Mouse (Mus musculus): ENCODE data around the gene 9130008F23Rik.

9130008F23Rik gene

DNA sequence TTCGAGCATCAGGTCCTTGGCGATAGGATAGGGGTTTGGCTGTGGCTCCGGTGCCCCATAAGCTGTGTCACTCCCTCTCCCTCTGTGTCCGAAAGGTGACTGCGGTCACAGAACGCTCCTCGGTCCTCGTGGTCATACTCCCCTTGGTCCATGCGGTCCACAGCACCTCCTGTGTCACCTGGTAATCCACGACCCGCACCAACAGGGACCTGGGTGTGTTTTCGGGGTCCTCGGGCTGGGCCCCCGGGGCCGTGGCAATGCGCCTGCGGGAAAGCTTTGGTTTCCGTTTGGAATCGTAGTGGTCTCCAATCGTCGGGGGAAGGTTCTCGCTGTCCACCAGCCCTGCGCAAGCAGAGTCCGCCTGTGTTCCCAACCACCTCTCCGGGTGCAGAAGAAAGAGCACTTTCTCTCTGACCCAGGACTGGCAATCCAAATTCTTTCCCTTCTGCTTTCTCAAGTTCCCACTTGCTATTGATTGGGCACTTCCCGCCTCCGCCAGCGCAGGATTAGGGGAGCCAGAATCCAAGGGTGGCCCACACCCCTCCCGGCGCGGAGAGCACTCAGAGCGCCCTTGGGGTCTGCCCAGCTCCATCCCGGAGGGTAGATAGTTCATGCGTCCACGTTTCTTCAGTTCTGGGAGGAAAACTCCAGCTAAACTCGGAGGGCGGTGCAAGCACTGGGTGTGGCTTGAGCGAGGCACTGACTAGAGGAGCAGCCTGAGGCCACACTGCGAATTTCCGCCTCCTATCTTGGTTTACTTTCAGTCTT is at the start of gene 9130008F23Rik:
TSS of gene 9130008F23Rik (minus strand) at position 636 of the 768 bp plus-strand sequence.
- in situ Hi-C loops (cut with MboI; ENCODE audit: low sequenced_read_pairs), result no loop called here

- in situ Hi-C loops (cut with MboI; ENCODE audit: low sequenced_read_pairs), result no loop called here
Observed at GRCm38 (mm10) chr17:40915499-40915898, 35.1 kb upstream of the 9130008F23Rik start.

DNA sequence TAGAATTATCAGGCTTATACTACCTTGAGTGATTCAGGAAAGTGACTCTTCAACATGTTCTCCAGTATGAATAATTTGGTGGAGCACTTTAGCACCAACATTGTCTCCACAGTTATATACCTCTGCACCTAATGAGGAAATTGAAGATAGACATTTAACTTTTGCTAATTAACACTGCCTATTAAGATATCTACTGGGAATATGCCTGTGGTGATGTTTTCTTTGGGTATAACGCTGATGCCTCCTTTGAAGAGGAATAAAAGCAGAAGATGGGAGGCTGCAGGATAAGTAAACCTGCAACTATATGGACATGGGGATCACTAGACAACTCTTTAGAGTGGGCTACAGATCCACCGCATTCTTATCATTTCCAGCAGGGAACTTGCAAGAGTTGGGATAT is 33.9 kb upstream of the 9130008F23Rik start, which contains the start of gene Glyatl3:
TSS of gene Glyatl3 (minus strand) at position 101 of the 400 bp plus-strand sequence.
- in situ Hi-C loops (cut with MboI; ENCODE audit: low sequenced_read_pairs), result no loop called here

DNA sequence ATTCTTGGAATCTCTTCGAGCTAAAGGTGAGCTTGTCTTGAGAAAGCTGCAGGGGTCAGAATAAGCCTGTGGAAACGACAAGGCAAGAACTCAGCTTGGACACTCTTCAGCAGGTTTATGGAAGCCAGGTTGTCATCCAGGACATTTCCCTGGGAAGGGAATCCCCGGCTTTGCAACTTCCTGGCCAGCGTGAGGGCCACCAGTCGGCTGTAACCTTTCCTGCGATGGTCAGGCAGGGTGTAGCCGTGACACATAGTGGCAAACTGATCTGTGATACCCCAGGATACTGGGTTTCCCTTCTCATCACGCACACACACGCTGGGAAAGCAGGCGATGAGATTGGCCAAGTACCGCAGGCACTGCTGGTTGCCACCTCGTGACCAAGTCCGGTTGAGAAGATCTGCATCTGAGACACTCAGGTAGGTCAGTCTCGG is 24.4 kb upstream of the 9130008F23Rik start:
- in situ Hi-C loops (cut with MboI; ENCODE audit: low sequenced_read_pairs), result no loop called here

GRCm38 (mm10) chr17:40904056-40904597 is 23.8 kb upstream of the 9130008F23Rik start:
- in situ Hi-C loops (cut with MboI; ENCODE audit: low sequenced_read_pairs), result no loop called here

- in situ Hi-C loops (cut with MboI; ENCODE audit: low sequenced_read_pairs), result no loop called here
Observed at GRCm38 (mm10) chr17:40903345-40903744, 23.0 kb upstream of the 9130008F23Rik start.

- in situ Hi-C loops (cut with MboI; ENCODE audit: low sequenced_read_pairs), result no loop called here
Observed at GRCm38 (mm10) chr17:40899783-40900363, 19.5 kb upstream of the 9130008F23Rik start.

DNA sequence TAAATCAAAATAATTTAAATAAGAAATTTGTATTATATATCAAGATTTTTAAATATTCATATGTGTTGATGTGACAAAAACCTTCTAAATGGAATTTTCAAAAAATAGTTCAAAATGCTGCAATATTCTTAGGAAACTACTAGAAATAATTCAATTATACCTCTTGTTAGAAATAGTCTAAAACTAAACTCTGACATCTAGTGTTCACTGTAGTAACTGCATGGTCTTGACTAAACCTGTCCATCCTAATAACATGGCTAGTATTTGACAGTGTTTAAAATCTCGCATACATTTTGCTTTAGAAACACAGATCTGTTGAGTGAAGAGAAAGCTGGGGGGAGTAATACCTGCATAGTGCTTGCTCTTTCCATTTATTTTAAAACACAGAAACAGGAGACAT is 16.5 kb upstream of the 9130008F23Rik start:
- in situ Hi-C loops (cut with MboI; ENCODE audit: low sequenced_read_pairs), result no loop called here

DNA sequence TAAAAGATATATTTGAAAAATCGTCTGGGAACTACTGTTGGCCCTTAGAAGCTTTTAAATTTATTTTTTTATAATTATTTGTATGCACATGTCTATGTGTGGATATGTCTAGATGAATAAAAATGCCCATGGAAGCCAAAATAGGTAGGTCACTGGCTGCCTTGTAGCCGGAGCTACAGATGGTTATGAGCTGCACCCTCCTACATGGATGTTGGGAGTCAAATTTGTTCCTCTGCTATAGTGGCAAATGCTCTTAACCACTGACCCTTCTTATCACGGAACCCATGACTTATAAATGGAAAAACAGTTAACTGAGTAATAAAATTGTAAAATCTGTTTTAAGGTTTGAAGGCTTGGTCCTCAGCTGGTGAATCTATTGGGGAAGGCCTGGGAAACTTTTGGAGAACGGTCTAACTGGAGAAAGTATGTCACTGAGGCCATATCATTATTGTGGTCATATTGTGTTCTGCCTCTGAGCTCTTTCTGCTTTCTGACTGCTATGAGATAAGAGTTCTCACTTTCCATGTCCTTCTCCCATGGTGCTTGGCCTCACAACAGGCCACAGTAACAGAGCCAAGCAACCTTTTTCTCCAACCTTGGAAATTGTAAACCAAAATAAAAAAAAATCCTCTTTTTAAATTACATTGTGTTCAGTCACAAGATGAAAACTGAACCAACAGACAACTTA is 7.6 kb upstream of the 9130008F23Rik start:
- in situ Hi-C loops (cut with MboI; ENCODE audit: low sequenced_read_pairs), result no loop called here

- in situ Hi-C loops (cut with MboI; ENCODE audit: low sequenced_read_pairs), result no loop called here
Observed at GRCm38 (mm10) chr17:40885155-40885554, 4.8 kb upstream of the 9130008F23Rik start.

GRCm38 (mm10) chr17:40882172-40882571 is 1.8 kb upstream of the 9130008F23Rik start:
- in situ Hi-C loops (cut with MboI; ENCODE audit: low sequenced_read_pairs), result no loop called here

DNA sequence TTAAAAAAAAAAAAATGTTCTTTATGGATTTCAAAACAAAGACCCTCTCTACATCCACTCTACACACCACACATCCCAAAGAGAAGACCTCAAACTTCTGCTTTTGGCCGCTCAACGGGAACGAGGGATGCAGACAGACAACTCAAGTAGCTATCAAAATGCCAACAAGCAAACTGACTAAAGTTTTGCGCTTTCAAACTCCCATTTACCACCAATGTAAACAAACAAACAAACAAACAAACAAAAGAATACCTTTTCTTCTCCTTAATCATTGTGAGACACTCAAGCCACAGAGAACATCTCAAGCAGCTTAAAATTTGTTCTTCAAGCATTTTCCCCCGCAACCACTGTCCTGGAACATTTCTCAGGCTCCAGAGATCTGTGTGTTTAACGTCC is 833 bp downstream of the 9130008F23Rik start:
- in situ Hi-C loops (cut with MboI; ENCODE audit: low sequenced_read_pairs), result no loop called here

DNA sequence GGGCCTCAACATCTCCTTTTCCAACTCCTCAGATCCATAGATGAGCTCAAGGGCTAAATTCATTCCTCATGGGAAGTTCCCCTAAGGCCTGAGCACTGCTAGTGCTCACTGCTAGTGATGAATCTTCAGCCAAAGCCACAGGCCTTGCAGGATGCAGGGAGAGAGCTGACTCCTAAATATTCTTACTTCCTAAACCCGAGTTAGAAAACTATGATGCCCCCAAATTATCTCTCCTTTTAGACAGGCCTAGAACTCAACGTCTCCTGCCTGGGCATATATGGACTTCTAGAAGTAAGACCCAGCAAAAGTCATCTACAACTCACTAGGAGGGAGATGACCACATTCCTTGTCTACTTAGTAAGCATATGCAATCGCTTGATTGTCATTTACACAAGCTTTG is 2.6 kb downstream of the 9130008F23Rik start:
- in situ Hi-C loops (cut with MboI; ENCODE audit: low sequenced_read_pairs), result no loop called here

DNA sequence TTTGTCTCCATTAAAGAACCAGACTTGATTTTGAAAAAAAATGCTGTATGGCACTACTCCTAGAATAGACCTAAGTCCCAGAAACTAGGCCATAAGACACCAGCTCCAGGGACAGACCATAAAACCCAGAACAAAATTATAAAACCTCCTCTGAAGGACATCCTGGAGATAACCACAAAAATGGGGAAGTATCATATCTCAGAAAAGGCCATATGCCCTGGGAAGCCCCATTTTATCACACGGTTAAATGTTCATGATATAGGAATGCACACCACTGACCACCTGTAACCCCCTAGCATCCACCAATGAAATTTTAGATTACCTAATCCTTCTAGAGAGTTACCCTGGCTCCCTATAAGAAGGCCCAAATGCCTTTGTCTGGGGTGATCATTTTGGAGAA is 4.8 kb downstream of the 9130008F23Rik start:
- in situ Hi-C loops (cut with MboI; ENCODE audit: low sequenced_read_pairs), result no loop called here

DNA sequence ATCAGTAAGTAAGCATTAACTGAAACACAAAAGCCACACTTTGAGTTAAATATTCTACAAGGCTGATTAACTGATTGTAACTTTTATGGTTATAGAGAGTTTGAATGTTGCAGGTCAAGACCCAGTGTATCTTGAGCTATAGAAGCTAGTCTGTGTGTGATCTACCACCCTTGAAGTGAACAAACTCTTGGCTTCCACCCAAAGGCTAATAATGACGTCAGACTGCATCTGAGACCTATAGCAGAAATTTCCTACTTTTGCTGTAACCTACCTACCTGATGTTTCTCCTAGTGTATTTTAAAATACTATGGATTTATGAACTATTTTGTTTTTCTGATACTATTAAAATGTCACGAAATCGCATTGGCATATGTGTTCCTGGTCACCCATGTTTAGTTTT is 5.7 kb downstream of the 9130008F23Rik start:
- in situ Hi-C loops (cut with MboI; ENCODE audit: low sequenced_read_pairs), result no loop called here

DNA sequence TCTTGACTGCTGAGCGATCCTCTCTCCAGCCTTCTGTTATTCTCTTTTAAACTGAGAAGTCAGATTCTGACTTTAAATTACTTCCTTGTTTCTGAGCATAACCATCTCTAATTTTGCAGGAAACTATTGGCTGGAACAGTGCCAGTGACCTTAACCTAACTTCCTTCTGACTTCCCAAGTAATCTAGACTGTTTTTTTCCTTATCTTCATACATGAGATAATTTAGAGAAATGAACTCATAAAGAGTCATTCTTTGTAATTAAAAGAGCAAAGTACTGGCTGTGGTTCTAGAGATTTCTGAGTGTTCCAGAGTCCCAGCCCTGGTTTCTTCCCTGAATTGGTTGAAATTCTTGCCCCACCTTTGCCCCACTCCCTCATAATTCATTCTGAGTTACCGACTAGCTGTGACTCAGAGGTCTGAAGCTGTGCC is 6.8 kb downstream of the 9130008F23Rik start:
- in situ Hi-C loops (cut with MboI; ENCODE audit: low sequenced_read_pairs), result no loop called here

- in situ Hi-C loops (cut with MboI; ENCODE audit: low sequenced_read_pairs), result no loop called here
Observed at GRCm38 (mm10) chr17:40872626-40873025, 7.7 kb downstream of the 9130008F23Rik start.

- in situ Hi-C loops (cut with MboI; ENCODE audit: low sequenced_read_pairs), result no loop called here
Observed at GRCm38 (mm10) chr17:40868952-40869747, 11.2 kb downstream of the 9130008F23Rik start.

GRCm38 (mm10) chr17:40855065-40855464 is 25.3 kb downstream of the 9130008F23Rik start:
- in situ Hi-C loops (cut with MboI; ENCODE audit: low sequenced_read_pairs), result no loop called here

DNA sequence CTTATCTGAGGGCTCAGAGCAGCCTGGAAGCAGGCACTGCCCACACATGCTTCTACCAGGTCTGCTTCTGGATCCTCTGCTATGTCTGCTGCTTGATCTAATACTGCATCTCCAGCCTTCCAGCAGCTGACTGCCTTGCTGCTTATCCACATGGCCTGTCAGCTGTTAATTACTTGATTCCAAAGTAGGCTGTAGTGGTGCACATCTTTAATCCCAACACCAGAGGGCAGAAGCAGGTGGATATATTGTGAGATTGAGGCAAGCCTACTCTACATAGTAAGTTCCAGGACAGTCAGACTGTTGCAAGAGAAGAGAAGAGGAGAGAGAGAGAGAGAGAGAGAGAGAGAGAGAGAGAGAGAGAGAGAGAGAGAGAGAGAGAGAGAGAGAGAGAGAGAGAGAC is 43.1 kb downstream of the 9130008F23Rik start:
- in situ Hi-C loops (cut with MboI; ENCODE audit: low sequenced_read_pairs), result no loop called here

DNA sequence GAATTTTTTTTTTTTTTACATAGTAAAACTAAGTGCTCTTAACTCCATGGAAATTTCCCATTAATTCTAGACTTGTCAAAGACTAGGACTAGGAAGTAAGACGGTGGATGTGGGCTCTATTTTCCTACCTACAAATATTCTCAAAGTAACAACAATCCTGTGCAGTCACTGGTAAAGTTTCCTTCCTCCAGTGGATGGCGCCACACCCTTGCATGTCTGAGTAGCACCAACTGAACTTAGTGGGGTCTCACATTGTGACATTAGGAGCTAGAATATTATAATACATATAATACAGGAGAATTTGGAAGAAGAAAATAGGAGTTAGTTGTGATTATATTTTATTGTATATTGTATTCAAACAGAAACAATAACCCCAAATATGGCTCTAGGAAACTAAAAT is 48.5 kb downstream of the 9130008F23Rik start:
- in situ Hi-C loops (cut with MboI; ENCODE audit: low sequenced_read_pairs), result no loop called here

Data from CH12F3 (cell line).